Mouse (Mus musculus): ENCODE measurements around the gene Ptpa.

- TF ChIP-seq EP300 (IDR thresholded peaks at IDR 0.05; ENCODE audit: insufficient read depth, low read depth, low read length) (0 out of 2 replicates have a peak, but pooled peaks have one; percentile 52), POLR2A (IDR thresholded peaks at IDR 0.05; ENCODE audit: insufficient read depth, low read length) (no peak)
Measured at GRCm38 (mm10) chr2:30415157-30415935, 493 bp upstream of the Ptpa start, which contains the start of gene Crat.

Data from ES-Bruce4 (cell line).